ENCODE assay signal across 20 mouse cellular contexts in the genomic region with DNA sequence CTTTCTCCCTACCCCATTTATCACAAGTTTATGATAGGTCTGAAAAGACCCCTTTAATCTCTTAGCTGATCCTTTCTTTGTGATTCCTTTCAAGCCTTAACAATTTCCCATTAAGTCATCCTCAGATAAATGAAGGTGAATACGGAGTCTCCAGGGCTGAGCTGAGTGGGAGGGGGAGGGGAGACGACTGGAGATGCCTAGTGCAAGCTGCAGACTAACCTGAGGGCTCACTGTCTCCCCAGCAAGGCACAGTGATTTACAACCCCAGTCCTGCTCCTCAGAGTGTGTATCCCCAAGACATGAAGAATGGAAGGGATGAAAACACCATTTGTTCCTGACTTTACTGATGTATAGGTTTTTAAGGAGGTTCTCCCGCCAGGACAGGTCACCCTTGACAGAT.
DNase-seq lines count a peak whose midpoint lies in the region; ATAC-seq and TF ChIP-seq lines count a peak whose summit lies in the region.
"Had no signal": no experiment of that assay in that cellular context is flagged by ENCODE, and none has a peak within 500 bp of the region (broad histone marks: within the 10 kb centered on the region; RNA-seq: fewer than 3 reads in every experiment).

No protein-coding gene starts in this region.

- H3K36me3 ChIP-seq in forebrain, embryonic 10.5 days (replicated peaks): no peaks in the 10 kb centered on the region
- no peaks in the 10 kb centered on the region for H3K36me3 ChIP-seq in forebrain, embryonic 15.5 days
- H3K36me3 ChIP-seq in forebrain, postnatal 0 days (ENCODE audit: insufficient read depth): no peaks in the 10 kb centered on the region
- no peaks in the 10 kb centered on the region for H3K36me3 ChIP-seq in midbrain, embryonic 14.5 days (ENCODE audit: control insufficient read depth, insufficient read depth, low read length)
- H3K36me3 ChIP-seq: embryonic facial prominence, embryonic 13.5 days; heart, embryonic 15.5 days; limb, embryonic 13.5 days had no signal

- ATAC-seq in forebrain, embryonic 15.5 days (replicated peaks): no peak
- peak; percentile 29; the same call in 1 of the 2 replicates for ATAC-seq in forebrain, postnatal 0 days
- no peak for ATAC-seq in midbrain, embryonic 14.5 days (ENCODE audit: low FRiP score, low TSS enrichment)
- ATAC-seq: inflammation-experienced regulatory T-cells, adult 6 months had no signal

- TF ChIP-seq CTCF in forebrain, postnatal 0 days (IDR thresholded peaks at IDR 0.05; ENCODE audit: low read depth): no peak

- no peaks in the 10 kb centered on the region for H3K9me3 ChIP-seq in forebrain, embryonic 10.5 days
- H3K9me3 ChIP-seq in forebrain, embryonic 15.5 days: no peaks in the 10 kb centered on the region
- no peaks in the 10 kb centered on the region for H3K9me3 ChIP-seq in forebrain, postnatal 0 days (ENCODE audit: low read length)
- H3K9me3 ChIP-seq in midbrain, embryonic 14.5 days (ENCODE audit: control insufficient read depth, low read length): no peaks in the 10 kb centered on the region
- H3K9me3 ChIP-seq: embryonic facial prominence, embryonic 13.5 days; heart, embryonic 15.5 days; limb, embryonic 13.5 days had no signal

- peak overlapping the region; percentile 62 for H3K27ac ChIP-seq in forebrain, embryonic 10.5 days
- no peak overlapping the region for H3K27ac ChIP-seq in forebrain, embryonic 15.5 days (replicated peaks)
- H3K27ac ChIP-seq in forebrain, postnatal 0 days (ENCODE audit: low read depth, low read length): no peak overlapping the region
- H3K27ac ChIP-seq in midbrain, embryonic 14.5 days (replicated peaks; ENCODE audit: low read depth, low read length): no peak overlapping the region
- H3K27ac ChIP-seq: embryonic facial prominence, embryonic 13.5 days; heart, embryonic 15.5 days; limb, embryonic 13.5 days; stomach, postnatal 0 days had no signal

- 22% methylated on average over 3 of the region's 3 CpGs for WGBS in forebrain, embryonic 10.5 days
- 21% methylated on average over 3 of the region's 3 CpGs for WGBS in forebrain, embryonic 15.5 days
- 23% methylated on average over 3 of the region's 3 CpGs for WGBS in forebrain, postnatal 0 days
- WGBS in midbrain, embryonic 14.5 days: 18% methylated on average over 3 of the region's 3 CpGs

- H3K4me2 ChIP-seq in forebrain, embryonic 15.5 days (replicated peaks): no peak overlapping the region
- H3K4me2 ChIP-seq in forebrain, postnatal 0 days (ENCODE audit: low read depth): no peak overlapping the region
- no peak overlapping the region for H3K4me2 ChIP-seq in midbrain, embryonic 14.5 days (ENCODE audit: low read length)
- H3K4me2 ChIP-seq: embryonic facial prominence, embryonic 13.5 days; heart, embryonic 15.5 days; limb, embryonic 13.5 days had no signal

- peaks cover 44% of the 10 kb centered on the region for H3K4me1 ChIP-seq in forebrain, embryonic 10.5 days
- peaks cover 8% of the 10 kb centered on the region for H3K4me1 ChIP-seq in forebrain, embryonic 15.5 days
- H3K4me1 ChIP-seq in forebrain, postnatal 0 days (ENCODE audit: insufficient read depth): peaks cover 6% of the 10 kb centered on the region
- H3K4me1 ChIP-seq in midbrain, embryonic 14.5 days (ENCODE audit: control insufficient read depth, insufficient read depth, low read length): peaks cover 6% of the 10 kb centered on the region; the same call in 1 of the 2 replicates

- no peak overlapping the region for H3K9ac ChIP-seq in forebrain, embryonic 15.5 days (replicated peaks)
- no peak overlapping the region for H3K9ac ChIP-seq in forebrain, postnatal 0 days
- no peak overlapping the region for H3K9ac ChIP-seq in midbrain, embryonic 14.5 days (replicated peaks; ENCODE audit: low read length)
- H3K9ac ChIP-seq: embryonic facial prominence, embryonic 13.5 days; heart, embryonic 15.5 days; limb, embryonic 13.5 days had no signal

- no peak for DNase-seq in forebrain, embryonic 10.5 days (ENCODE audit: extremely low spot score, low spot score)
- peak; percentile 73 for DNase-seq in ES-CJ7 (ENCODE audit: low read depth, low spot score)
- peak; percentile 10 for DNase-seq in forebrain, postnatal 0 days
- DNase-seq in midbrain, embryonic 14.5 days: peak; percentile 64
- DNase-seq in adrenal gland, postnatal 14 days: no peak
- no peak for DNase-seq in adrenal gland, postnatal 36 days
- no peak for DNase-seq in ovary, postnatal 36 days (ENCODE audit: low spot score)
- DNase-seq: adrenal gland, adult 2 months; cerebellum, adult 9-11 months; gastrocnemius, postnatal 25 days; lung, postnatal 36 days; right cerebral cortex, adult 18-20 months; thymus, postnatal 25 days had no signal

- no peak overlapping the region for H3K4me3 ChIP-seq in forebrain, embryonic 10.5 days
- no peak overlapping the region for H3K4me3 ChIP-seq in forebrain, embryonic 15.5 days
- H3K4me3 ChIP-seq in forebrain, postnatal 0 days (ENCODE audit: low read depth, low read length): no peak overlapping the region
- H3K4me3 ChIP-seq in midbrain, embryonic 14.5 days (replicated peaks; ENCODE audit: low read depth, low read length): no peak overlapping the region
- H3K4me3 ChIP-seq: embryonic facial prominence, embryonic 13.5 days; heart, embryonic 15.5 days; limb, embryonic 13.5 days; myocyte had no signal

- H3K27me3 ChIP-seq in forebrain, embryonic 10.5 days (ENCODE audit: poor library complexity, severe bottlenecking): peaks cover 14% of the 10 kb centered on the region
- H3K27me3 ChIP-seq in forebrain, embryonic 15.5 days: no peaks in the 10 kb centered on the region
- no peaks in the 10 kb centered on the region for H3K27me3 ChIP-seq in forebrain, postnatal 0 days (ENCODE audit: insufficient read depth, low read length)
- no peaks in the 10 kb centered on the region for H3K27me3 ChIP-seq in midbrain, embryonic 14.5 days (ENCODE audit: control insufficient read depth, insufficient read depth, low read length)
- H3K27me3 ChIP-seq: embryonic facial prominence, embryonic 13.5 days; heart, embryonic 15.5 days; limb, embryonic 13.5 days had no signal

Comparison
In these comparisons a context has a peak if more than half of its experiments do, and no peak if none do; other contexts are left out.
1. DNase-seq: peak in ES-CJ7 (single experiment), forebrain, postnatal 0 days (single experiment) and midbrain, embryonic 14.5 days (single experiment); none in forebrain, embryonic 10.5 days (single experiment), adrenal gland, postnatal 14 days (single experiment), adrenal gland, postnatal 36 days (0 of 2) and ovary, postnatal 36 days (single experiment).